In the genomic region with DNA sequence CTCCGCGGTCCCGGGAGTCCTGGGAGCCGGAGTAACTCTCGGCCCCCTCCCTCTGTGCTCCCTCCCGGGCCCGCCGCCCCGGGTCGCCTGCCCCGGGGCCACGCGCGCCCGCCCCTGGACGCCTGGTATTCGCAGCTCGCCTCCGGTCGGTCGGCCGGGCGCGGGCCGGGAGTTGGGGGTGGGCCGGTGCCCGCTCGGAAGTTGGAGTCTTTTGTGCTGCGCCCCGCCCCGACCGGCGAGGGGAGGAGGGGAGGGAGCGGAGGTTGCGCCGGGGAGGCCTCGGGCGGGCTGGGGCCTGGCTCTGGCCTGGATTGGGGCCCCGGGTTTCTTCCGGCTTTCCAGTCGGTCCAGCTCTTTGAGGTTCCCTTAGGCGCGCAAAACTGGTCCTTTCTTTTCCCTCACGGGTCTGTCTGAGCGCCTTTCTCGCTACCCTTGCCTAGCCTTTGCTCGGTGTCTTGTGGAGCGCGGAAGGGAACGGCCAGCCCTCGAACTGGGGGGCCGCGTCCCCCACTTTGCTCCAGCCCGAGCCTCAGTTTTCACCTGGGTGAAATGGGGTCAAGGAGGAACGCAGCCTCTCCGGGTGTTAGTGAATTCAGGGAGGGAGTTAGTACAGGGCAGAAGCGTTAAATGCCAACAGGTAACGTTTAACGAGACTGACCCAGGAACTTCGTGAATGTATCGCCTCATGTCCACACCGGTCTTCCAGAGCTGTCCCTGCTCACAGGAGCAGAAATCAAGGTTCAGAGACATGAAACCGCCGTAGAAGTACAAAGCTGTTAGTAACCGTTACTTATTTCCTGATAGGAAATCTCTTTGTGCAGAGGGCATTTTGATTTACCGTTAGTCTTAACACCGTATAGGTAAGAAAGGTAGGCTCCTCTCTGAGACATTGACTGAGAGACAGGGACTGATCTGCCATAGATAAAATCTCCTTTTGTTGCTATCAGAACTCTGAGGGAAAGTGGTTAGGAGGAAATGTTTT, we compare ENCODE assay signal across 8 mouse cellular contexts. TPM values are rescaled to one million over a fixed set of nuclear protein-coding genes. Genes with fewer than 3 reads are reported as not detected.
DNase-seq lines count a peak whose midpoint lies in the region; ATAC-seq and TF ChIP-seq lines count a peak whose summit lies in the region.

No protein-coding gene starts in this region.

- H3K4me3 ChIP-seq in forebrain, embryonic 16.5 days (replicated peaks; ENCODE audit: low read length): peak overlapping the region; percentile 94
- peak overlapping the region; percentile 98 for H3K4me3 ChIP-seq in lung, postnatal 0 days (ENCODE audit: low read depth, low read length)

- ATAC-seq in forebrain, embryonic 16.5 days: peak; percentile 14
- peak; percentile 46 for ATAC-seq in lung, postnatal 0 days

- TF ChIP-seq EP300 in lung, postnatal 0 days (IDR thresholded peaks at IDR 0.05): no peak

- peak overlapping the region; percentile 99 for H3K27ac ChIP-seq in forebrain, embryonic 16.5 days (ENCODE audit: low read length)
- peak overlapping the region; percentile 98 for H3K27ac ChIP-seq in lung, postnatal 0 days (ENCODE audit: low read length)

- TF ChIP-seq CTCF in lung, postnatal 0 days (IDR thresholded peaks at IDR 0.05): no peak

- no peaks in the 10 kb centered on the region for H3K27me3 ChIP-seq in forebrain, embryonic 16.5 days (replicated peaks; ENCODE audit: control insufficient read depth, insufficient read depth, low read length)
- no peaks in the 10 kb centered on the region for H3K27me3 ChIP-seq in lung, postnatal 0 days (replicated peaks; ENCODE audit: insufficient read depth, low read length)

- H3K4me2 ChIP-seq in forebrain, embryonic 16.5 days (ENCODE audit: low read length): peak overlapping the region; percentile 86
- H3K4me2 ChIP-seq in lung, postnatal 0 days (replicated peaks; ENCODE audit: low read depth, low read length): peak overlapping the region; percentile 94

- no peaks in the 10 kb centered on the region for H3K9me3 ChIP-seq in forebrain, embryonic 16.5 days (ENCODE audit: control insufficient read depth, low read length)
- H3K9me3 ChIP-seq in lung, postnatal 0 days (ENCODE audit: low read length): no peaks in the 10 kb centered on the region

- under 1% methylated on average over 66 of the region's 67 CpGs for WGBS in forebrain, embryonic 16.5 days
- 1% methylated on average over 61 of the region's 67 CpGs for WGBS in lung, postnatal 0 days

- peaks cover 18% of the 10 kb centered on the region for H3K4me1 ChIP-seq in forebrain, embryonic 16.5 days (replicated peaks; ENCODE audit: control insufficient read depth, insufficient read depth, low read length)
- H3K4me1 ChIP-seq in lung, postnatal 0 days (ENCODE audit: insufficient read depth, low read depth, low read length): peaks cover 13% of the 10 kb centered on the region; the same call in 1 of the 2 replicates

- no peaks in the 10 kb centered on the region for H3K36me3 ChIP-seq in forebrain, embryonic 16.5 days (ENCODE audit: control insufficient read depth, insufficient read depth)
- no peaks in the 10 kb centered on the region for H3K36me3 ChIP-seq in lung, postnatal 0 days (ENCODE audit: insufficient read depth, low read length)

- peak overlapping the region; percentile 87 for H3K9ac ChIP-seq in forebrain, embryonic 16.5 days (replicated peaks; ENCODE audit: low read depth, low read length)
- peak overlapping the region; percentile 97 for H3K9ac ChIP-seq in lung, postnatal 0 days (replicated peaks; ENCODE audit: low read depth)

- intact Hi-C loops in heart, postnatal 36 days (cut with DNase I): loop anchor here (2.0 to 5.0 kb wide), 4 partner anchors 25 to 135 kb away; a partner anchor contains a TSS

- DNase-seq in ES-CJ7 (ENCODE audit: low read depth, low spot score): peak; percentile 41
- DNase-seq in cerebellum, adult 18-20 months: peak; percentile 77 to 79
- DNase-seq in heart, postnatal 36 days: peak; percentile 79 to 85
- peak; percentile 35 to 40 for DNase-seq in layer of hippocampus, adult 8-10 months (ENCODE audit: low spot score in 2 of 2)
- DNase-seq in lung, postnatal 0 days (ENCODE audit: low spot score): peak; percentile 89
- DNase-seq in ovary, postnatal 10 days (ENCODE audit: low spot score): peak; percentile 45
- DNase-seq in thymus, postnatal 14 days: peak; percentile 86

RNA-seq across cellular contexts. Expression of a gene that starts 0.8 kb away (rescaled TPM):
- 0.73 and 0.94 TPM in 2 replicates for polyA plus RNA-seq in forebrain, embryonic 16.5 days (2015; fragmentation: Nextera tagmentation; extraction: Ambion mirVana)
- not detected for total RNA-seq in heart, postnatal 36 days (2021)
- not detected for total RNA-seq in layer of hippocampus, adult 8-10 months (2022)
- polyA plus RNA-seq in lung, postnatal 0 days (2015; fragmentation: Nextera tagmentation; extraction: Ambion mirVana): not detected in 2 replicates

RNA-seq across cellular contexts. Expression of a gene that starts 1.1 kb away (rescaled TPM):
- 35.0 and 47.7 TPM in 2 replicates for polyA plus RNA-seq in forebrain, embryonic 16.5 days (2015; fragmentation: Nextera tagmentation; extraction: Ambion mirVana)
- total RNA-seq in heart, postnatal 36 days (2021): 100 to 1,000 TPM in 1 of 2 experiments, 10 to 100 TPM in 1; 99.3 to 104 TPM
- 10 to 100 TPM; 63.5 to 70.0 (median 64.6) TPM for total RNA-seq in layer of hippocampus, adult 8-10 months (2022)
- polyA plus RNA-seq in lung, postnatal 0 days (2015; fragmentation: Nextera tagmentation; extraction: Ambion mirVana): 23.7 and 26.3 TPM in 2 replicates

RNA-seq across cellular contexts. Expression of a gene that starts 22.1 kb away (rescaled TPM):
- polyA plus RNA-seq in forebrain, embryonic 16.5 days (2015; fragmentation: Nextera tagmentation; extraction: Ambion mirVana): not detected in 2 replicates
- total RNA-seq in heart, postnatal 36 days (2021): not detected
- not detected for total RNA-seq in layer of hippocampus, adult 8-10 months (2022)
- polyA plus RNA-seq in lung, postnatal 0 days (2015; fragmentation: Nextera tagmentation; extraction: Ambion mirVana): not detected in 2 replicates

Comparison
In these comparisons a context has a peak if more than half of its experiments do, and no peak if none do; other contexts are left out.
1. Peak in every context shown above with its lines: DNase-seq, ATAC-seq, H3K4me3 ChIP-seq and H3K27ac ChIP-seq.
2. DNase-seq: peak in every context shown above with its lines; median percentile 89 in lung, postnatal 0 days; 86 in thymus, postnatal 14 days; 82 in heart, postnatal 36 days; 78 in cerebellum, adult 18-20 months; 45 in ovary, postnatal 10 days; 41 in ES-CJ7; 38 in layer of hippocampus, adult 8-10 months.